Mouse (Mus musculus): ENCODE results near the gene Ptgdr2.

Ptgdr2 gene

GRCm38 (mm10) chr19:10937110-10937563 is at the start of gene Ptgdr2:
Gene Ptgdr2 (plus strand): TSS chr19:10937160.
- DNase-seq (ENCODE audit: low read depth, low spot score), result no peak

GRCm38 (mm10) chr19:10892201-10892600 is 44.8 kb upstream of the Ptgdr2 start:
- no peak for DNase-seq (ENCODE audit: low read depth, low spot score)

GRCm38 (mm10) chr19:10895016-10895528 is 41.9 kb upstream of the Ptgdr2 start, which contains the start of gene Prpf19:
Gene Prpf19 (plus strand): TSS chr19:10895231.
- DNase-seq (ENCODE audit: low read depth, low spot score), result peak; percentile 94

GRCm38 (mm10) chr19:10895708-10896107 is 41.3 kb upstream of the Ptgdr2 start:
- no peak for DNase-seq (ENCODE audit: low read depth, low spot score)

GRCm38 (mm10) chr19:10896849-10897248 is 40.1 kb upstream of the Ptgdr2 start:
- no peak for DNase-seq (ENCODE audit: low read depth, low spot score)

GRCm38 (mm10) chr19:10897491-10897890 is 39.5 kb upstream of the Ptgdr2 start:
- DNase-seq (ENCODE audit: low read depth, low spot score), result no peak

- no peak for DNase-seq (ENCODE audit: low read depth, low spot score)
Observed at GRCm38 (mm10) chr19:10900315-10900714, 36.6 kb upstream of the Ptgdr2 start.

GRCm38 (mm10) chr19:10901046-10901445 is 35.9 kb upstream of the Ptgdr2 start:
- no peak for DNase-seq (ENCODE audit: low read depth, low spot score)

GRCm38 (mm10) chr19:10904512-10904911 is 32.4 kb upstream of the Ptgdr2 start:
- no peak for DNase-seq (ENCODE audit: low read depth, low spot score)

- no peak for DNase-seq (ENCODE audit: low read depth, low spot score)
Observed at GRCm38 (mm10) chr19:10904927-10905727, 31.8 kb upstream of the Ptgdr2 start.

- no peak for DNase-seq (ENCODE audit: low read depth, low spot score)
Observed at GRCm38 (mm10) chr19:10905728-10906000, 31.3 kb upstream of the Ptgdr2 start.

- peak; percentile 60 for DNase-seq (ENCODE audit: low read depth, low spot score)
Observed at GRCm38 (mm10) chr19:10907891-10908290, 29.1 kb upstream of the Ptgdr2 start.

- no peak for DNase-seq (ENCODE audit: low read depth, low spot score)
Observed at GRCm38 (mm10) chr19:10909087-10909721, 27.8 kb upstream of the Ptgdr2 start.

- DNase-seq (ENCODE audit: low read depth, low spot score), result no peak
Observed at GRCm38 (mm10) chr19:10914291-10914690, 22.7 kb upstream of the Ptgdr2 start.

GRCm38 (mm10) chr19:10914870-10915269 is 22.1 kb upstream of the Ptgdr2 start:
- DNase-seq (ENCODE audit: low read depth, low spot score), result no peak

- no peak for DNase-seq (ENCODE audit: low read depth, low spot score)
Observed at GRCm38 (mm10) chr19:10916506-10916905, 20.5 kb upstream of the Ptgdr2 start.

GRCm38 (mm10) chr19:10918321-10918991 is 18.5 kb upstream of the Ptgdr2 start:
- no peak for DNase-seq (ENCODE audit: low read depth, low spot score)

GRCm38 (mm10) chr19:10920532-10920931 is 16.4 kb upstream of the Ptgdr2 start, which contains the start of gene Zp1:
Gene Zp1 (minus strand): TSS chr19:10920632.
- no peak for DNase-seq (ENCODE audit: low read depth, low spot score)

- DNase-seq (ENCODE audit: low read depth, low spot score), result no peak
Observed at GRCm38 (mm10) chr19:10921058-10921457, 15.9 kb upstream of the Ptgdr2 start.

GRCm38 (mm10) chr19:10924220-10924619 is 12.7 kb upstream of the Ptgdr2 start:
- no peak for DNase-seq (ENCODE audit: low read depth, low spot score)

- no peak for DNase-seq (ENCODE audit: low read depth, low spot score)
Observed at GRCm38 (mm10) chr19:10926123-10926621, 10.8 kb upstream of the Ptgdr2 start.

GRCm38 (mm10) chr19:10926666-10927065 is 10.3 kb upstream of the Ptgdr2 start:
- no peak for DNase-seq (ENCODE audit: low read depth, low spot score)
